Mouse (Mus musculus) liver, embryonic 14.5 days (tissue): ENCODE measurements around the gene Slc2a3. TPM values are rescaled to one million over a fixed set of nuclear protein-coding genes. Genes with fewer than 3 reads are reported as not detected.

Experiments used
- ATAC-seq: fragments of 200-750 bp; cut with Nextera tagmentation; 2 replicates; pipeline ENCODE4 v1.8.0; 2017; ENCODE audit warnings: moderate number of reproducible peaks, mild to moderate bottlenecking, moderate library complexity; ENCODE audit not compliant: insufficient read depth
- DNase-seq, 3 experiments: peaks; one replicate each; pipeline ENCODE4 v3.0.0-alpha.2; 2012 to 2013; ENCODE audit warnings: low read depth in 3 of 3, low spot score in 3 of 3
- H3K27ac ChIP-seq: fragments of 300-500 bp; sonication (generic); 2 replicates; pipeline ENCODE4 v1.5.1; 2014; ENCODE audit warnings: moderate library complexity, mild to moderate bottlenecking, control low read depth, inconsistent platforms
- H3K27me3 ChIP-seq: fragments of 300-500 bp; sonication (generic); 2 replicates; pipeline ENCODE4 v1.6.1; 2014; ENCODE audit warnings: mild to moderate bottlenecking, low read length, moderate library complexity; ENCODE audit not compliant: control insufficient read depth, insufficient read depth
- H3K36me3 ChIP-seq: fragments of 300-500 bp; sonication (generic); replicated peaks from 2 replicates; pipeline ENCODE4 v1.6.1; 2014; ENCODE audit warnings: low read depth; ENCODE audit not compliant: control insufficient read depth, insufficient read depth
- H3K4me1 ChIP-seq, 2 experiments: fragments of 200-500 bp in 1 of 2; fragments of 300-500 bp in 1 of 2; sonication (generic) in 1 of 2; replicated peaks; 2 replicates each; pipeline ENCODE4 v1.6.1; 2012 to 2014; ENCODE audit warnings: antibody characterized with exemption in 1 of 2, inconsistent platforms in 1 of 2, low read length in 1 of 2; ENCODE audit not compliant: control insufficient read depth in 2 of 2, insufficient read depth in 2 of 2
- H3K4me2 ChIP-seq: fragments of 300-500 bp; sonication (generic); 2 replicates; pipeline ENCODE4 v1.6.1; 2014; ENCODE audit warnings: low read depth, mild to moderate bottlenecking, control low read depth, moderate library complexity
- H3K4me3 ChIP-seq, 2 experiments: fragments of 200-500 bp in 1 of 2; fragments of 300-500 bp in 1 of 2; sonication (generic) in 1 of 2; 2 replicates each; pipeline ENCODE4 v1.5.1; 2012 to 2014; ENCODE audit warnings: low read depth in 2 of 2, low read length in 2 of 2, mild to moderate bottlenecking in 2 of 2, control low read depth in 1 of 2, inconsistent platforms in 1 of 2, moderate library complexity in 1 of 2; ENCODE audit not compliant: insufficient read depth in 1 of 2
- H3K9ac ChIP-seq: fragments of 300-500 bp; sonication (generic); replicated peaks from 2 replicates; pipeline ENCODE4 v1.6.1; 2014; ENCODE audit warnings: mild to moderate bottlenecking, control low read depth, moderate library complexity
- H3K9me3 ChIP-seq: fragments of 300-500 bp; sonication (generic); 2 replicates; pipeline ENCODE4 v1.6.1; 2016; ENCODE audit warnings: low read length, mixed read lengths; ENCODE audit not compliant: control insufficient read depth
- CTCF ChIP-seq: IDR thresholded peaks from 2 replicates; pipeline ENCODE4 v1.5.1; 2016; ENCODE audit warnings: antibody characterized with exemption, low read depth, control low read depth
- EP300 ChIP-seq: IDR thresholded peaks from 2 replicates; pipeline ENCODE4 v1.6.1; 2016; ENCODE audit warnings: antibody characterized with exemption, low read depth
- WGBS: fragments of 180-500 bp; shearing (Covaris S2); extraction: QIAGEN DNeasy Blood & Tissue Kit; methylation state at CpG from one replicate; pipeline ENCODE4 v1.1.7; 2014; ENCODE audit not compliant: insufficient replicate concordance; 5-methylcytosine and 5-hydroxymethylcytosine counted together
- polyA plus RNA-seq, 2 experiments: library from polyadenylated mRNA; depleted of rRNA in 1 of 2; stranded (reverse) in 1 of 2; unstranded in 1 of 2; fragments of >200 nt; fragmentation: Nextera tagmentation in 1 of 2; extraction: Ambion mirVana in 1 of 2; gene quantifications; 2 replicates each; pipeline versions ENCODE4 v1.2.1 to v1.2.3; 2012 to 2014

Gene Slc2a3
- polyA plus RNA-seq, 2 experiments, result 9.6 to 13.9 TPM

DNA sequence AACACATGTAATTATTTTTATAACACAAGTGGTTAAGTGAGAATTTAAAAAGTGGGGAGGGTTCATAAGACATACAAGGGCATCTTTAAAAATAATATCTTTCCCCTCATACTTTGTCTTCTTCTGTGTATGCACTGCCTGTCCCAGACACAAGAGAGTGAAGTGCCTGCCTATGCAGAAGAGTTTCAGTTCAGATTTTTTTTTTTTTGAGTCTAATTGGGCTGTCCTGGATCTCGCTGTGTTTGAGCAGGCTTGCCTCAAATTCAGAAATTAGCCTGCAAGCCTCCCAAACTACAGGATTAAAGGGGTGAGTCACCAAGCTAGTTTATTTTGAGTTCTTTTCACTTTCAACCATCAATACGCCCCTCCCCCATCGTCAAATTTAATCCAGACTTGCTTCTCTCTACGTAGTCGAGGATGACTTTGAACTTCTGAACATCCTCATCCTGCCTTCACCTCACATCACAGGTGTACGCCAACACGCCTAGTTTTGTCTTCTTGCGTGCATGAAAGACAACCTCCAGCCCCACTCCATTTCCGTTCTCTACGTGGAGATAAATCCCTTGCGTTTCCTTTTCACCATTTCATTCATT, 8.7 kb upstream of the Slc2a3 start:
- Histone ChIP-seq H3K9ac (peak overlapping the region; percentile 67), H3K27me3 (no peaks in the 10 kb centered on the region), H3K36me3 (no peaks in the 10 kb centered on the region), H3K4me3 (peak overlapping the region; percentile 80 to 87), H3K9me3 (no peaks in the 10 kb centered on the region), H3K4me1 (peaks cover 21 to 24% of the 10 kb centered on the region in 2 experiments), H3K4me2 (peak overlapping the region; percentile 85), H3K27ac (peak overlapping the region; percentile 100)
- DNase-seq (no peak), ATAC-seq (no peak)
- TF ChIP-seq EP300 (no peak), CTCF (no peak)
- 1% methylated on average over 11 of the region's 11 CpGs for WGBS

GRCm38 (mm10) chr6:122804418-122804817, 3.0 kb upstream of the Slc2a3 start:
- no peaks in the 10 kb centered on the region for H3K27me3 ChIP-seq
- no peak overlapping the region for H3K4me3 ChIP-seq
- H3K36me3 ChIP-seq, result no peaks in the 10 kb centered on the region
- no peak overlapping the region for H3K4me2 ChIP-seq
- WGBS, result 8% methylated on average over 5 of the region's 5 CpGs
- DNase-seq (peak; percentile 76 to 85 (median 80)), ATAC-seq (peak; percentile 33)
- peak overlapping the region; percentile 43 for H3K27ac ChIP-seq
- H3K9ac ChIP-seq, result no peak overlapping the region
- peaks cover 10 to 20% of the 10 kb centered on the region in 2 experiments for H3K4me1 ChIP-seq
- no peaks in the 10 kb centered on the region for H3K9me3 ChIP-seq
- TF ChIP-seq CTCF, result peak; percentile 94
- no peak for TF ChIP-seq EP300

DNA sequence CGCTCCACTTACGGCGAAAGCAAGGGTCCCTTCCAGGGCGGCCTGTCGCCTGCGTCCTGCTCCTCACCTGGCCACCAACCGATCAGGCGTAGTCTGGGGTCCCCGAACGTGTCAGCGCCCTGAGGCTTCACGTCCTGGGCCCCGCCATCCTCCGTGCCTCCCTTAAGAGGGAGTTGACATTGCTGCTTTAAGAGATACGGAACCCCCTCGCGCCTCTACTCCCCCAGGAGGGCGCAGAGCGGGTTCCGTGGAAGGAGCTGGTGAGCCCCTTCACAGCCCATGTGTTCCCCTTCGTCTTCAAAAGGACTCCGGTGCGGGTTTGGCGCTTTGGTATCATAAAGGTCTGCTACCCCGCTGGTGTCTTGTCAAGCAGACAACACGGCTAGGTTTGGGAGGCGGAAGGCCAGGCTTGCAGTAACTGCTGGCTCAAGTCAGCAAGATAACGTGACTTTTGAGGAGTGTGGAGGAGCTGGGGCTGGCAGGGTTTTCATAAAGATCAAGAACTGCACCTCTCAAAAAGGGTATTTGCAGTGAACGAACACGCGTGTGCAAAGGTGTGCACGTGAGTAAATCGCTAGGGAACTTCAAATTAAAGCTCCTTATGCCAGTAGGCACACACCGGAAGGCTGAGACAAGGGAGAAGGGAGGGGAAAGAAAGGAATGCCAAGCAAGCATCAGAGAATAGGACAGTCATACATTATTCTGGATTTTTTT, 518 bp upstream of the Slc2a3 start:
- 3% methylated on average over 34 of the region's 34 CpGs for WGBS
- peak; percentile 79 for ATAC-seq
- no peaks in the 10 kb centered on the region for H3K9me3 ChIP-seq
- TF ChIP-seq CTCF (no peak), EP300 (no peak)
- H3K4me2 ChIP-seq, result peak overlapping the region; percentile 96
- DNase-seq, result peak in 1 of 3 experiments; percentile 41
- H3K27me3 ChIP-seq, result no peaks in the 10 kb centered on the region
- H3K9ac ChIP-seq, result peak overlapping the region; percentile 95
- peak overlapping the region; percentile 61 to 81 for H3K4me3 ChIP-seq
- no peaks in the 10 kb centered on the region for H3K36me3 ChIP-seq
- H3K4me1 ChIP-seq, result peaks cover 8 to 18% of the 10 kb centered on the region in 2 experiments
- H3K27ac ChIP-seq, result peak overlapping the region; percentile 78

DNA sequence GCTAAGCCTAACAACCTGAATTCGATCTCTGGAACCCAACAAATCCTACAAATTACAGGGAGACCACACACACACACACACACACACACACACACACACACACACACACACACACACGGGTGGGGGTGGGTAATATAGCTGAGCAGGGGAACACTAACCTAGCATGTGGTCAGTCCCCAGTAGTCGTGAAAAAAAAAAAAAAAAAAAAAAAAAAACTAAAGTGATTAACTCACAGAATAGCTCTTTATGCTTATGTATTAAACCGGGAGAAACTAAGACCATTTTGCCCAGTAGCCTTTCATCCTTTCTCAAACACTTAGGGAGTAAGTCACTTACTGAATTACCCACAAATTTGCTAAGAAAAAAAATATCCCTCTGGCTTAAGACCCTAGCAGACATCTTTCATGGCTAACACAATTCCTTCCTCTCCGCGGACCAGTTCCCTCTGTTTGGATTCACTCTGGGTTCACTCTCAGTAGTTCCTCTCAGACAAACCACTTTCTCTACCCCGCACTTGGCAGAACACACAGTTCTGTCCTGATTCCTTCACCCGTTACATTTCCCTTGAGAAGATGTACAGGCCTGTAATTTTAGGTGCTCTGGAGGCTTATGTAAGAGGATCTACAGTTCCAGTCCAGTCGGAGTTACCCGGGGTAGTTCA, 670 bp downstream of the Slc2a3 start:
- Histone ChIP-seq H3K4me3 (peak overlapping the region; percentile 61 to 81), H3K9ac (peak overlapping the region; percentile 95), H3K27ac (peak overlapping the region; percentile 78), H3K4me2 (peak overlapping the region; percentile 96), H3K27me3 (no peaks in the 10 kb centered on the region), H3K4me1 (peaks cover 8 to 18% of the 10 kb centered on the region in 2 experiments), H3K36me3 (no peaks in the 10 kb centered on the region), H3K9me3 (no peaks in the 10 kb centered on the region)
- TF ChIP-seq EP300, result no peak
- TF ChIP-seq CTCF, result no peak
- ATAC-seq (peak; percentile 27), DNase-seq (no peak)
- whole genome bisulfite sequencing, result 13% methylated on average over 10 of the region's 10 CpGs
